Mouse (Mus musculus) E14TG2a.4 (cell line): Measurements from ENCODE around the gene Cdh13.

Source experiments
- CTCF ChIP-seq: conservative IDR thresholded peaks from 2 replicates; pipeline ENCODE4 v1.5.1; 2014; ENCODE audit warnings: low read length
- NANOG ChIP-seq: IDR thresholded peaks from 2 replicates; pipeline ENCODE4 v1.6.1; 2014; ENCODE audit warnings: borderline replicate concordance, low read length, mixed read lengths

DNA sequence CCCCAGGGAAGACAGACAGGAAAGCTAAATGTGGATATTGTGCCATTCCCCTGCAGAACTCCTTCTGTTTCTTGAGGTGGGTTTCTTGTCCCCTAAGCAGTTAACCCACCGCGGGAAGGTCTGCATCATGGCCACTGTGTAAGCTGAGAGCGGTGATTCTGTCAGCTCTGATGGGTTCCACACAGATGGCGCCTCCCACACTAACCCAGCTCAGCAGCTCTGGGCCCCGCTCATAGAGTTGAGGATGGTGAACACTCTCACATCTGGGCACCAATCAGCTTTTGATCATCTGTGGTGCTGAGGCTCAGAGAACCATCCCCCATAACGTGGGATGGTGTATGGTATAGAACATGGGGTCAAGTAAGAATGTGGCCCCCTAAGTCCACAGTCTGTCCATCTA, 735.1 kb downstream of the Cdh13 start:
- no peak for TF ChIP-seq CTCF
- no peak for TF ChIP-seq NANOG
